Mouse (Mus musculus): ENCODE measurements around the gene Zfp677.
A peak's percentile ranks its signal among the peaks of the same experiment; 100 is the strongest.
"Not testable (repeated sequence)": the region's sequence is repeated elsewhere in the genome, so short reads cannot be mapped to it uniquely, and the experiment has no call there.

DNA sequence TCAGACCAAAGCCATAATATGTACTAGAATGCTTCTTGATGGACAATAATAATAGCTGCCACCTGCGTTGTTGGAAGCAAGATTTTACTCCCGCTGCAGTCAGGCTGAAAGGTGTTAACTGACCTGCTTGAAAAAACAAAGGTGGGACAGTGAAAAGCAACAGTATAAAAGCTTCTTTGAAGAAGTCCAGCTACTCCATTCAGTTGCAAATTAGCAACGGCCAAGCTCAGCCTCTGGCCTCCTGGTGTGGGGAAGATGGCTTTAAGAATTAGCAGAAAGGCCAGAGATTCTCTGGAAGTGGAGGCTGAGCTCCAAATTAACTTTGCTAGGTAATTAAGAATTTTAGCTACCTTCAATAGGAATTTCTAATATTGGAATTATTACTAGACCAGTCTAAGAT lies 15.5 kb upstream of the Zfp677 start:
- TF ChIP-seq CTCF (IDR thresholded peaks at IDR 0.05; ENCODE audit: low read depth, low read length); POLR2A (IDR thresholded peaks at IDR 0.05; ENCODE audit: insufficient read depth, low read length): not testable (repeated sequence)
- TF ChIP-seq EP300 (IDR thresholded peaks at IDR 0.05; ENCODE audit: insufficient read depth, low read depth, low read length), result peak; percentile 55; the same call in 1 of the 2 replicates
